Mouse (Mus musculus) embryo, embryonic 11 days (tissue): ENCODE data around the gene Gripap1.
"Not testable (repeated sequence)": the region's sequence is repeated elsewhere in the genome, so short reads cannot be mapped to it uniquely, and the experiment has no call there.

Experiments
- DNase-seq: peaks from one replicate; pipeline ENCODE4 v3.0.0-alpha.2; 2015

The Gripap1 gene

DNA sequence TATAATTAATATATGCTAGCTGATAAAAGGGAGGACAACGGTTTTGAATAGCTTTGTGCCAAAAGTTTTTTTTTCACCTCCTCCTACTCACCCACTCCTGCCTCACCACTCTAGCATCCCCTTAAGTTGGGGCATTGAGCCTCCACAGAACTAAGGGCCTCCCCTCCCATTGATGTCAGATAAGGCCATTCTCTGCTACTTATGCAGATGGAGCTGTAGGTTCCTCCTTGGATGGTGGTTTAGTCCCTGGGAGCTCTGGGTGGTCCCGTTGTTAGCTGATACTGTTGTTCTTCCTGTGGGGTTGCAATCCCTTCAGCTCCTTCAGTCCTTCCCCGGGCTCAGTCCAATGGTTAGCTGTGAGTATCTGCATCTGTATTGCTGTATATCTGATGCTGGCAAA is 10.3 kb upstream of the Gripap1 start:
- DNase-seq: no peak

DNA sequence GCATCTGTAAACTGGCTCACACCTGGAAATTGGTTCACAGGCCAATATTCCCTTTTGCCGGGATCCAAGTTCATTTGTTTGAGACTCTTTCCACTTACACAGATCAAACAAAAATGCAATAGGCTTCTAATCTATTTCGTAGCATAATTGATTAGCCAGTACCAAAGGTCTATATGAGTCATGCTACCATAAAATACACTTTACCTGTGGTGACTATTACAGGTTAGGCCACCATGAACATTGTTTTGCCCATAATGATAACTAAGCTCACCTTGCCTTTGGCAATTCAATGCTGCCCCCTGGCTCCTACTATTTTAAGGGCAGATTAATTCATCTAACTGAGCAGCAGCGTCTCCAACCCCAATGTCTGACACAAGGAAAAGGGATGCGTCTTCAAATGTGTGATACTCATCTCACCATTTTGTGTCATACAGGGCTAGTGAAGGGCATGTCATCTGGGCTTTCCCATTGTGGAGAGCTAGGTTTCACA is 6.9 kb upstream of the Gripap1 start:
- DNase-seq: no peak

DNA sequence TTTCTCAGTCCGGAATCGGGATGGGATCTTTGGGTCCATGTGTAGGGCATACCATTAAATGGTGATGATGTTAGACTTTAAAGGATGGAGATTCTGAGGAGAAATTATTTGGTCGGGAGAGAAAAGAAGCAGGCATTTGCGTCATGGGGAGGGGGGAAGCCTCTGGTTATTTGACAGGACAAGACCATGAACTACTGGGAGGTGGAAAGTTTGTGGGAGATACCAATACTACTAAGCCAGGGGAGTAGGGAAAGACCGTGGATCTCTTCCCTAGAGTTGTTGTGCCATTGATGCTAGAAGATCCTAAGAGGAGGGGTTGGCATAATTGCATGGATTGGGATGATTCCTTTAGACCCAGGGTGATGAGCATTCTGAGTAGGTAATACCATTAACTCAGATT is 744 bp downstream of the Gripap1 start:
- DNase-seq: no peak

DNA sequence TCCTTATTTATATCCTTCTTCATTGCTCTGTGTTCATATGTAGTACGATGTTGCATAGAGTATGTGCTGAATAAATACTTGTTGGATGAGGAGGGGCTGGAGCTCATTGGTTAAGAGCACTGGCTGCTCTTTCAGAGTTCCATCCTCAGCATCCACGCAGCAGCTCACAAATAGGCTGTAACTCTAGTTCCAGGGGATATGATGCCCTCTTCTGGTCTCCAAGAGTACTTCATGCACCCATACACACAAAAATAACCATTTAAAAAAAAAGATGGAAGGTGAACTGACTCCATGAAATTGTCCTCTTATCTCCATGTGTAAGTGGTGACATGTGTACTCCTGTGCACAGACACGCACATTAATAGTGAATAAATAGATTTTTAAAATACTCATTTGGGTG is 3.8 kb downstream of the Gripap1 start:
- DNase-seq: peak; percentile 26

DNA sequence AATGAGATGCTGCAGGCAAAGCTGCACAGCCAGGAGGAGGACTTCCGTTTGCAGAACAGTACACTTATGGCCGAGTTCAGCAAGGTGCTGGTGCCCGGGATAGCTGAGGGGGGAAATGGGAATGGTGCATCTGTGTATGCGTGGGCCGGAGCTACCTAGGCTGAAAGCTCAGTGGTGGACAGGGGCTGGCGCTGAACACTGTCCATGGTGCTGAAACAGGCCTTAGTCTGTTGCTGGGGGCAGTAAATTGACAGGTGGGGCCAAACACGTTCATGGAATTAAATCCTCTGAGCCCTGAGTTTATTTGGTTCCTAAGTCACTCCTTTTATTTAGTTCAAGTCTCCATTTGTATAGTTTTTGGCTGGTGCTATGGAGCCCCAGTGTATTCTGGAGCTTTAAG is 5.5 kb downstream of the Gripap1 start:
- peak; percentile 48 for DNase-seq

DNA sequence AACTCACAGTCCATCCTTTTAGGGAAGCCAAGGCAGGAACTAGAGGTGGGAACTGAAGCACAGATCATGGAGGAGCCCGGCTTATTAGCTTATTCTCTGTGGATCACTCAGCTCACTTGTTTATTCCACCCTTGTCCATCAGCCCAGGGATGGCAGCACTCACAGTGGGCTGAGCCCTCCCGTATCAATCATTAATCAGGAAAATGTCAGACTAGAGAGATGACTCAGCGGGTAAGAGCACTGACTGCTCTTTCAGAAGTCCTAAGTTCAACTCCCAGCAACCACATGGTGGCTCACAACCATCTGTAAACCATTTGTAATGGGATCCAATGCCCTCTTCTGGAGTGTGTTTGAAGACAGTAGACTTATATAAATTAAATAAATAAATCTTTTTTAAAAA is 7.8 kb downstream of the Gripap1 start:
- no peak for DNase-seq

DNA sequence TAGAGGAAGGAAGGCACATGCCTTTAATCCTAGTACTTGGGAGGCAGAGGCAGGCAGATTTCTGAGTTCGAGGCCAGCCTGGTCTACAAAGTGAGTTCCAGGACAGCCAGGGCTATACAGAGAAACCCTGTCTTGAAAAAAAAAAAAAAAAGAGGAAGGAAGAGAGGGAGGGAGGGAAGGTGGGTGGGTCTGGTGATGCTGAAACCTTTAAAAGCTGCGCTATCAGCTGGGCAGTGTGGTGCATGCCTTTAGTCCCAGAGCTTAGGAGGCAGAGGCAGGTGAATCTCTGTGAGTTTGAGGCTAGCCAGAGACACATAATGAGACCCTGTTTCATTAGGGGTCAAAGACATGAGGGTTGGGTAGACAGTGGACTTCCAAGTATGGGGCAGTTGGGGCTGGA is 12.6 kb downstream of the Gripap1 start:
- DNase-seq: not testable (repeated sequence)

DNA sequence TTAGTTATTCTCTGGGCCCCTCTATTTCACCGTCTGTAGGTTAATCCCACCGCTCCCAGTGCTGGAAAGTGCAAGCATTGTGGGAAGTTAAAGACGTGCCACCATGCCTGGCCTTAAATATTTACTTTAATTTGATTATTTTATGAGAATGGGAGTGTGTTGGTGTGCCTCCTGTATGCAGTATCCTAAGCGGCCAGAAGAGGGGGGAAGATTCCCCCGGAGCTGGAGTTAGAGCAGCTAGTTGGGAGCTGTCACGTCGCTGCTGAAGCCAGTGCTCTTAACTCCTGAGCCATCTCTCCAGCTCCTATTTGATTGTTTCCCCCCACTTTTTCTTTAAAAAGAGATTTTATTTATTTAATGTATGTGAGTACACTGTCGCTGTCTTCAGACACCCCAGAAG is 25.5 kb downstream of the Gripap1 start:
- DNase-seq: peak; percentile 10

DNA sequence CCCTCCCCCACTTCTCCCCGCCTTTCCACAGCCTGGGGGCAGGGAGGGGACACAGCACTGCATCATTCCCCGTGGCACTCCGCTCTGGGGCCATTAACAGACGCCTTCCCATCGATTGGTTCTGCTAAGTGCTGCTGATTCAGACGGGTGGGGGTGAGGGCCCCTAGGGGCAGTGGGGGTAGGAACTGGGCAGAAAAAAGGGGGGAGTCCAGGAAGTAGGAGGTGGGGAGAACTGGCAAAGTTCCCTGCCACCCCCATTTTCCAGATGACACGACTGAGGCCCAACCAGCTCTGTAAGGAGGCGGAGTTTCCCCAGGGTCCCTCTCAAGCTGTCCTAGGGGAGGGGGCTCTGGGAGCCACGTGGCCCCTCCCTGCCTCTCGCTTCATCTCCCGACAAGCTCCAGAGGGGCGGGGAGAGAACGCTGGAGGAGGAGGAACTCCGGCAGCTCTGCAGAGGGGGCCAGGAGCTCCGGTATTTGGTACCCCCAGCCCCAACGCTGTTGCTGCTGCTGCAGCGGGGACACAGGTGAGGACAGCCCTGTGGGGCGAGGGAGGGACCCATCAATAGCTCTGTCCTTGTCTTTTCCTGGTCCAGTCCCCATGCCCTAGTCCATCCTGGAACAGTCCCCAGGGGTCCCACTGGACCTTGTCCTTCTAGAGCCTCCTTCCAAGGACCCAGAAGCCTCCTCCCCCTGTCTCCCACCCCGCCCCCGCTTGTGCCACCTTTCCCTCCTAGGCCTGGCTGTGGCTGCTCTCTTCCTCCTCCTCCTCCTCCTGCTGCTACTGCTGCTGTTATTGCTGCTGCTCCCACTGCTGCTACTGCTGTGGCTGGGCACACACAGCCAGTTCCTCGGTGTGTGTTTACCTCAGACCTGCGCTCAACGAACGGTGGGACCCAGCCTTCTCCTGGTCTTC is 32.6 kb downstream of the Gripap1 start, which contains the start of gene Kcnd1:
Kcnd1 (plus strand) TSS at position 425 of the 915 bp plus-strand sequence.
- DNase-seq: peak; percentile 47

DNA sequence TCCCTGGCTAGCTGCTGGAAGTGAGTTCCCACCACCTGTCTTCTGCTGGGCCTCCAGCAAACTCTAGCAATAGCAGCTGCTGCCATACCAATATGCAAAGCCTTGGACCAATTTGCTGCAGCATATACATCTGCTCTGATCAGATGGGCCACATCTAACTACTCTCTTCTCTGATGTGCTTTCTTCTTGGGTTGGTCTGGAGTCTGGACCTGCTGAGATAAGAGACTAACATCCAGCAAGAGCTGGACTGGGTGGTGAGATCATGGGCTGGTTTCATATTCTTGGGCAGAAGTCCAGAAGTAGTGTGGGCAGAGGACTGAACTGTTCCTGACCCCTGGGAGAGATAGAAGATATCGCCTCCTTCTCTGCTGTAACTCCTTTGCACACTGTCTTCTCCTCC is 47.6 kb downstream of the Gripap1 start:
- no peak for DNase-seq

DNA sequence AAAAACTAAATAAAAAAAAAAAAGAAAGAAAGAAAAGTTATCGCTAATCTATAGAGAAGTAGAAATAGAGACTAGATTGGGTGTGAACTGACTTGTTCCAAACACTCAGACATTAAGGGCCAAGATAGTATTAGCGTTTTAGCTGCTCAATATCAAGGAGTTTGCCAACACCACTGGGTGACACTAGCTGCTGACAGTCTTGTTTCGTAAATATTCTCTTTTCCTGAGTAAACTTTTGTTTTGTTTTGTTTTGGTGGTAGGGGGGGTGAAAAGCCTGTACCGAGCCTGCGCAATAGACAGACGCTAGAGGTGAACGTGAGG is 51.2 kb downstream of the Gripap1 start:
- no peak for DNase-seq

DNA sequence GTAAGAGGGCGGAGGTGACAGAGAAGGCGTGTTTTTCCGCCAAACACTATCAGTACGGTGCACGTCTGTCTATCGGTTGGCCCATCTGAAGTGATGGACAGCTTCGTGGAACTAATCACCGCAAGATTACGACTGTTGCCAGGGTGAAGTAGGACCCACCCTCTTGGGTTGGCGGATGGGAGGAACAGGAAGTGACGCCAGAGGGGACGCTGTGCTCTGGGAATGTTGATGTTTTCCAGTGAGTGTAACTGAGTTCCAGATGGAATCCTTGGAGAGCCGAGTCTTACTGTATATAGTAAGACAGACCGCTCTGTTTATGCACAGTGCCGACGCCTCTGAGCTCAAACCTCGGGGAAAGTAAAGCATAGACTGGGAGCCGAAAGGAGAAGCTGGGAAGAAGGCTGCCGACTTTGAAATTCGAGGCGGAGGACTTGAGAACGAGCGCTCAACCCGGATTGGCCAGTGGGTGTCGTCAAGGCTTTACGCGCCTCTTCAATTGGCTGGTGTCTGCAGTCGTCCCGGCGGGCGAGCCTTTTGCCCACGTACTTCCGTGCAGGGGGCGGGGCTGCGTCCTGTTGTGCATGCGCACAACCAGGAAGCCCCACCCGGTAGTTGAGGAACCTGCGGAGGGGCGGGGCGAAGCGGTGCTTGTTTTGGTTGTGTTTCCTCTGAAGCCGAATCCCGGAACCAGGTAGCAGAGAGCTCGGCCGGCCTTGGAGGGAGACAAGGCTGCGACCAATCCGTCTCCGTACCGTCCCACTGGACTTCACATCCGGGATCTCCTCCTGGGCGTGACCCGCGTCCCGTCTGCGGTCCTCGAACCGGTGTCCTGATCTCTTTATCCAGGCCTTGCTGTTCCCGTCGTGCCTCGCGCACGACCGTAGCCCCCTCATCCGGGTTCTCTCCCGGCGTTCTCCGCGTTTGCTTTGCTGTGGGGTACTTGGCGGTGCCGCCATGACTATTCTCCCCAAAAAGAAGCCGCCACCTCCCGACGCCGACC is 51.9 kb downstream of the Gripap1 start, which contains the start of gene Otud5:
Otud5 (plus strand) TSS at position 202 of the 1,000 bp plus-strand sequence.
- DNase-seq: peak; percentile 95

DNA sequence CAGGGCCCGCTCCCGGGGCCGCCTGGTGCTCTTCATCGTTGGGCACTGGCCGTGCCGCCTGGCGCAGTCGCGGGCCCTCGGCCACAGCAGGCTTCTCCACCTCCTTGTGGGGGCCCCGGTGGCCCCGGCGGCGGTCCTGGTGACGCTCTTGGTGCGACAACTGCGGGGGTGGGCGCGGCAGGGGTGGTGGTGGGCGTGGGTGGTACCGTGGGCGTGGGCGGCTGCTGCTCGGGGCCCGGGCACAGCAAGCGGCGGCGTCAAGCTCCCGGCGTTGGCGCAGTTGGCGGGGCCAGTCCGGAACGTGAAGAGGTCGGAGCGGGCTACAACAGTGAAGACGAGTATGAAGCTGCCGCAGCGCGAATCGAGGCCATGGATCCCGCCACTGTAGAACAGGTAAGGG is 52.8 kb downstream of the Gripap1 start:
- DNase-seq: no peak

DNA sequence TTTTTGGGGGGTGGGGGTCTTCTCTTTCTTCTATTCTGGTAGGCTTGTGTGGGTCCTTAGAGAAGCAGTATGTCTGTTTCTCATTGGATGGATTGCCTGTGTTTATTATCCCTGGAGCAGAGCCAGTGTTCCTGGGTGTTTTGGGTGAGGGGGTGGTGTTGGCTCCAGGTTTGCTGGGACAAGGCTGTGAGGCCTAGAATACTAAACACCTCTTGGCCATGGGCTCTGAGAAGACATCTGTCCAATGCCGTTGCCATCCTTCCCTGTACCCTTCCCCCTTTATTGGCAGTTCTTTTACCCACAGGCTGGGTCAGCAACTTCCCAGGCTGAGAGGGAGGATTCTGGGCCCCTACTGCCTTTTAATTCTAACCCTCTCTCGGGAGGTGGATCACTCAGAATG is 58.3 kb downstream of the Gripap1 start:
- no peak for DNase-seq

DNA sequence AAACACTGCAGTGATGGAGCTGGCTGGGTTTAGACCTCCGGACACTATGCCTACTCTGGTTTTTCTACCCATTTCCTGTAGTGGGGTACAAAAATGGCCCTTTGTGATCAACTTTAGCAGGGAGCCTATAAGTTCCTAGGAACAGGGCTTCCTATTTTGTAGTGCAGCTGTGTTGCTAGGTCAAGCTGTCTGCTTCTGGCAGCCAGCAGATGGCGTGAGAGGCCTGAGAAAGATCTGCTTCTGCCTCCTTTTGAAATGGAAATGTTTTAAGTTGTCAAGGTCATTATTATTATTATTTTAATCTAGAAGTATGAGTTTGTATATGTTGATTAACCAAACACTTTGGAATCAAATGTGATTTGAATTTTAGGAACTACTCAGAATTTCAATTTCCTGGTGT is 65.0 kb downstream of the Gripap1 start:
- DNase-seq: no peak

DNA sequence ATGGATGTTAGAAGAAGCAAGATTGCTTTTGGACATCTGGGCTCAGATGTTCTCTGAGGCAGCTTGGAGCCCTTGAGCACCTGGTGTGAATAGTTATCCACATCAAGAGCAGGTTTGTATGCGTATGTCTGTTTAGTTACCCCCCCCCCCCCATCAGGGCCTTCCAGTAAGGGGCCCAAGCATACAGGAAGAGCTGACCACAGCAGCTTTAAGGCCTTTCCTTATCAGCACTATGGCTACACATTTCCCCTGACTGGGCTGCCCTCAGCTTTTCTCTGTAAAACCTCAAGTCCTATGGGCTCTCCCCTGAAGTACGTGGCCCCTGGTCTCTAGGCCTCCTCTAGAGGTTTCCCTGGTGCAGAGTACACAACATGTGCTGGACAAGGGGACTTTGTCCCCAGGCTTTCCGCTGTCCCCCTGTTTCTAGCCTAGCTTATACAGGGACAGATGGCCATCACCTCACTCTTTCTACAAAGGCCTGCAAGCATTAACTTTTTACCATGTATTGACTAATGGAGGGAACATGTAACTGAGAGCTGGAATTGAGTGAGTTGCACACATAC is 69.7 kb downstream of the Gripap1 start:
- DNase-seq: no peak

DNA sequence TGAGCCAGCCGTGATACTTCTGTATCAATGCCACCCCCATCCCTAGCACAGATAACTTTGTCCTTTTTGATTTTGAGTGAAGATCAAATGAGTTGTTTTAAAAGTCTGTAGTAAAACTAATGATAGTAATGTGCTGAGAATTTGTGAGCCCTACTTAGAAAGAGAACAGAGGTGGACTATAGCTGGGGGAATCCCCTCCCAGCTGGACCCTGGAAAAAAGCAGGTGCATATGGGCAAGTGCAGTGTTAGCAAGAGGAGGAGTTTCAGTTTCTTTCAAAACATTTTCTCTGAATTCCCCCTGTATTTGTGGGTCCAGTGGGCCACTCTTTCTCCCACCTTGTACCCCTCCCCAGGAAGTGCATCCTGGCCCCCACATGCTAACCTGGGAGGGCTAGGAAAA is 73.6 kb downstream of the Gripap1 start:
- no peak for DNase-seq

DNA sequence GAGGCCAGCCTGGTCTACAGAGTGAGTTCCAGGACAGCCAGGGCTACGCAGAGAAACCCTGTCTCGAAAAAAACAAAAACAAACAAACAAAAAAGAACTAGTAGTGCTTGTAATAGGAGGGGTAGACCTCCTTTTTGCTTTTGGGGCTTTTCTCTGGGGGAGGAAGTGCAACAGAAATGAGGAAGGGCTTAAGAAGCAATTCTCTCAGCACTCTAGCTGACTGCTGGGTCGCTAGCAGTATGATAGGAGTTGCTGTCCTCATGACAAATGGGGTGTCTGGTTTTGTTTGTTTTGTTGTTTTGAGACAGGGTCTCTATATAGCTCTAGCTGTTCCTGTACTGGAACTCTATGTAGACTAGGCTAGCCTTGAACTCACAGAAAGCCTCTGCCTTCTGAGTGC is 75.0 kb downstream of the Gripap1 start:
- no peak for DNase-seq

DNA sequence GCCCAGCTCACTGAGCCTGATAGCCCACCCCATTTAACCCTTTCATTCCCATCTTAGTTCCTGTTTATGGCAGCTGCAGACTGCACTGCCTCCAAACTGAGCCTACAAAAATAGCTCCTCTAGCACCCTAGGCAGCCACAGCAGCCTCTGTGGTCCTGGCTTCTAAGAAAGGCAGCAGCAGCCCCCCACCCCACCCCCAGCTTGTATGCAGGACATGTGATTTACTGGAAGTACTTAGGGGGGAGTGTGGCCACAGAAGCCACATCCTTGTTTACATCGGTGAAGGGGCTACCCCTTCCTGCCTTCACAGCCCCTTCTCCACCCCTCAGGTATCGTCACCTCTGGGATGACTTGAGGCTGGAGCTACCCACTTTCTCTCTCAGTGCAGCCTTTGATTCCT is 75.8 kb downstream of the Gripap1 start:
- DNase-seq: no peak

DNA sequence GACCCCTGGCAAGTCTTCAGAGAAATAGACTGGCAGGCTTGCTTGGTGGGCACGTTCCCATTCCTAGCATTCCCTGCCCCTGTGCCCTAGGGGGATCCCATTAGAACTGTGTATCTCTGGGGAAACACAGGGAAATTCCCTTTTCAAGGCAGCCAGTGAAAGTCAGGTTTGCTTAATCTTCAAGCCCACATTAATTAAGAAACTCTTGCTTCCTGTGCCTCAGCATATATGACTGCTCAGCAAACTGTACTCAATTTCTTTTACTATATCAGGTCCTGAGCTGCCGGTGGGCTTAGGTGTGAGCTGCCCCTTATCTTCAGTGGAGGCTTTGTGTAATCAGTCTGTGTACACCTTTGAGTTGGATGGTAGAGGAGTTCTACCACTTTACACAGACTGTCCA is 76.2 kb downstream of the Gripap1 start:
- no peak for DNase-seq

DNA sequence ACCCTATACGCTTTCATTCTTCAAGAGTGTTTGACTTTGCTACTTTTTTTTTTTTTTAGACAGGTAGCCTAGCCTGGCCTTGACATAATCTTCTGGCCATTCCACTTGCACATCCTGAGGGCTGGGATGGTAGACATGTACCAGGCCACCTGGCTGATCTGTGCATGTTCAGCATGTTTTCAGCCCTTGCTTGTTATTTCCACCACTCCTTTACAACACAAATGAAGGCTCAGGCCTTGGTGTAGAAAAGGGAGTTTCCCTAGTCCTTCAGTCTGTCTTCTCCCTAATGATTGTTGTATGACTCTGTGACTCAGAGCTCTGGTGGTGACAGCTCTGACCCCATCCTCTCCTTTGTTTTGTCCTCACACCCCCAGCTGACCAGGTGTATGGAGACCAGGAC is 77.6 kb downstream of the Gripap1 start:
- no peak for DNase-seq

DNA sequence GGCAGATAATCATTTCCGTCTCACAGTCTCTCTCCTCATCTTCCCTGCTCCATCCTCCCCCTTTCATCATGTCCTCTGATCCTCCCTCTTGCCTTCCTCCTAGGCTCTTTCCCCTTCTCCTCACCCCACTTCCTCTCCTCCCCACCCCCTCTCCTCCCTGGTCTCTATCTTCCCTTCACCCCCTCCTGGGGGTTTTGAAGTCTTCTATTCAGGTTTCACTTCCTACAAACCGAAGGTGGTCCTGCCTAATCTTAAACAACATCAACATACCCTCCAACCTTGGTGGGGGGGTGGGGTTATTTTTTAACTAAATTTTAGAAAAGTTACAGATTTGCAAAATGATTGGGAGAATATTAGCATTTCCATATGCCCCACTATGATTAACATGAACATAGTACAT is 78.9 kb downstream of the Gripap1 start:
- DNase-seq: no peak

DNA sequence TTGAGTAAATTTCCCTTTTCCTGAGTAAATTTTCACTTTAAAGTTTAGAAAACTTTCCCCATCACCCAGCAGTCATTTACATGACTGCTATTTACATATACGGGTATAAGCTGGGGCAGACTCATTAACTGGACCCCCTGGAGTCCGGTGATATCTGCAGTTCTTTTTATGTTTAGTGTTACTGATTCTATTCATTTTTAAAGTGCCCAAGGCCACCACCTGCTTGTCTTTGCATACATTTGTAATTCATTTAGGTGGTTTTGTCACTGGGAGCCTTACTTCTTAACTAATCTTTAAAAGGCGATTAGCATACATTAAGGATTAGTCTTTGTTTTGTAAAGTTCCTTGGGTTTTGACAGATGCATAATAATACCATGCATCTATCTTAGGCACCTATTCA is 80.3 kb downstream of the Gripap1 start:
- DNase-seq: no peak
